Mouse (Mus musculus): ENCODE measurements around the gene Ralgds.

DNA sequence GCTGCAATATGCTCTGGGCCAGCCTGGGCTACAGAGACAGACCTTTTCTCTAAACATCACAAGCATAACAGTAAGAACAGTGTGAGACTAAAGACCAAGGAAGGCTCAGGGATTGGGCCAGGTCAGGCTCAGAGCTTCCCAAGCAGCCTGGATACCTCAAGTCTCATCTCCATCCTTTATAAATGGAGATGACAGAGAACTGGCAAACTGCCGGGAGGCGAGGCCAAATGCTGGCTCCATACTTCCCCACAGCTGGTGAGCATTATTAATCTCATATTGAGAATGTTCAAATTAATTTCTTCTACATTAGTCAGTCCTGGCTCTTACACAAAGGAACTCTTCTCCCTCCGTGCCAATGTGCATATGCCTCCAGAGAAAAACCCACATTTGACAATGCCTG lies 63.9 kb downstream of the Ralgds start:
- TF ChIP-seq CTCF (conservative IDR thresholded peaks at IDR 0.05 in 1 of 2, IDR thresholded peaks at IDR 0.05 in 1 of 2; ENCODE audit: low read depth in 2 of 2, low read length in 2 of 2): no peak
- no peak for TF ChIP-seq POLR2A (IDR thresholded peaks at IDR 0.05; ENCODE audit: low read depth, low read length)

All from CH12.LX (cell line).